Mouse (Mus musculus) thymus, adult 2 months (tissue): ENCODE measurements at regions not wholly inside any gene's neighbourhood (a gene's known extent, or its start where the extent isn't known, plus 50 kb on each side); places are given as distances from the start of the nearest gene placed in this dataset.

ENCODE experiments used
- DNase-seq: peaks from one replicate; pipeline ENCODE4 v3.0.0; 2021
- H3K27ac ChIP-seq: fragments of 200-500 bp; 2 replicates; pipeline ENCODE4 v1.5.1; 2012; ENCODE audit warnings: low read length, control low read depth; ENCODE audit not compliant: control insufficient read depth, insufficient read depth
- H3K27me3 ChIP-seq: fragments of 200-500 bp; 2 replicates; pipeline ENCODE4 v1.6.1; 2012; ENCODE audit warnings: mild to moderate bottlenecking, low read length, moderate library complexity, mixed read lengths; ENCODE audit not compliant: control insufficient read depth, insufficient read depth
- H3K36me3 ChIP-seq: fragments of 200-500 bp; 2 replicates; pipeline ENCODE4 v1.6.1; 2012; ENCODE audit warnings: mild to moderate bottlenecking, low read length, moderate library complexity; ENCODE audit not compliant: control insufficient read depth, insufficient read depth
- H3K4me1 ChIP-seq: fragments of 200-500 bp; replicated peaks from 2 replicates; pipeline ENCODE4 v1.6.1; 2012; ENCODE audit warnings: low read length; ENCODE audit not compliant: control insufficient read depth, insufficient read depth
- H3K4me3 ChIP-seq: fragments of 200-500 bp; 2 replicates; pipeline ENCODE4 v1.5.1; 2012; ENCODE audit warnings: mild to moderate bottlenecking, low read length, control low read depth, moderate library complexity; ENCODE audit not compliant: control insufficient read depth, insufficient read depth
- CTCF ChIP-seq: fragments of 200-500 bp; IDR thresholded peaks from 2 replicates; pipeline ENCODE4 v1.5.1; 2012; ENCODE audit warnings: mild to moderate bottlenecking, control low read depth, low read length, moderate library complexity, borderline replicate concordance; ENCODE audit not compliant: control insufficient read depth, poor library complexity, insufficient read depth; ENCODE audit errors: extremely low read depth
- POLR2A ChIP-seq: fragments of 200-500 bp; IDR thresholded peaks from 2 replicates; pipeline ENCODE4 v1.6.1; 2012; ENCODE audit warnings: mild to moderate bottlenecking, low read length, control low read depth, moderate library complexity; ENCODE audit not compliant: control insufficient read depth, poor library complexity, insufficient read depth; ENCODE audit errors: extremely low read depth
- WGBS: fragments of 180-500 bp; shearing (Covaris S2); methylation state at CpG from one replicate; pipeline ENCODE4 v1.1.7; 2018; 5-methylcytosine and 5-hydroxymethylcytosine counted together

GRCm38 (mm10) chr5:75503673-75504072, 71.0 kb upstream of the Kit start:
- no peaks in the 10 kb centered on the region for H3K27me3 ChIP-seq
- no peak for DNase-seq
- TF ChIP-seq POLR2A (no peak), CTCF (no peak)
- H3K4me3 ChIP-seq: no peak overlapping the region
- H3K27ac ChIP-seq: no peak overlapping the region
- no peaks in the 10 kb centered on the region for H3K36me3 ChIP-seq
- no peaks in the 10 kb centered on the region for H3K4me1 ChIP-seq
- WGBS: 60% methylated on average over 3 of the region's 3 CpGs

- 89% methylated on average over 20 of the region's 20 CpGs for WGBS
- Histone ChIP-seq H3K36me3 (no peaks in the 10 kb centered on the region), H3K27me3 (no peaks in the 10 kb centered on the region), H3K4me3 (no peak overlapping the region), H3K27ac (no peak overlapping the region), H3K4me1 (no peaks in the 10 kb centered on the region)
- no peak for TF ChIP-seq CTCF
- TF ChIP-seq POLR2A: no peak
- DNase-seq: no peak
Observed at GRCm38 (mm10) chr5:75512521-75513422, 61.9 kb upstream of the Kit start.

GRCm38 (mm10) chr5:75518213-75518612, 56.5 kb upstream of the Kit start:
- H3K27ac ChIP-seq: no peak overlapping the region
- no peaks in the 10 kb centered on the region for H3K27me3 ChIP-seq
- WGBS: 90% methylated on average over 8 of the region's 8 CpGs
- H3K4me3 ChIP-seq: no peak overlapping the region
- no peaks in the 10 kb centered on the region for H3K36me3 ChIP-seq
- H3K4me1 ChIP-seq: no peaks in the 10 kb centered on the region
- no peak for TF ChIP-seq POLR2A
- TF ChIP-seq CTCF: no peak
- no peak for DNase-seq

GRCm38 (mm10) chr5:75523041-75523678, 51.6 kb upstream of the Kit start:
- no peak overlapping the region for H3K4me3 ChIP-seq
- H3K27me3 ChIP-seq: no peaks in the 10 kb centered on the region
- H3K36me3 ChIP-seq: no peaks in the 10 kb centered on the region
- 94% methylated on average over 4 of the region's 4 CpGs for WGBS
- no peak for TF ChIP-seq CTCF
- TF ChIP-seq POLR2A: no peak
- H3K4me1 ChIP-seq: no peaks in the 10 kb centered on the region
- H3K27ac ChIP-seq: no peak overlapping the region
- DNase-seq: no peak
